Comparison of ENCODE assay signal across 9 mouse cellular contexts in the genomic region with DNA sequence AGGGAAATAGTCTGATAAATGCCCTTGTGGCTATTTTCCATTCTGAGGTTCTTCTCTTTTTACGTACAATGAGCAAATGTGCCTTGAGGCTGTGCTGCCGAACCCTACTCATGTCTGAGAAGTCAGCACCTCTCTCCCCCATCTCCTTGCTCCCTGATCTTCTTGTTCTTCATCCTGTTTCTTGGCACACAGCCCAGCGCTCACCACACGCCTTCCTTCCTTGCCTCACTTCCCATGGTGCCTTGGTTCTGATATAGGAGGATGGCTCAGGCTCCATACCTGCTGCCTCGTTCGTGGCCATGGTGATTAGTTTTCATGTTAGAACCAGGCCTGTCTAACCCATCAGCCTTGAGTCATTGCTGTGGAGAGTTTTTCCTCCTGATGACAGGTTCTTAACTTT.
"Had no signal": no experiment of that assay in that cellular context is flagged by ENCODE, and none has a peak within 500 bp of the region (broad histone marks: within the 10 kb centered on the region; RNA-seq: fewer than 3 reads in every experiment).

No protein-coding gene starts in this region.

- H3K9ac ChIP-seq: limb, embryonic 13.5 days; liver, embryonic 14.5 days; neural tube, embryonic 12.5 days had no signal

- H3K4me3 ChIP-seq: limb, embryonic 13.5 days; midbrain, embryonic 10.5 days; myocyte; neural tube, embryonic 12.5 days had no signal

- H3K4me2 ChIP-seq: limb, embryonic 13.5 days; neural tube, embryonic 12.5 days had no signal

- H3K27ac ChIP-seq: limb, embryonic 13.5 days; liver, embryonic 14.5 days; midbrain, embryonic 10.5 days; neural tube, embryonic 12.5 days; stomach, postnatal 0 days had no signal

- DNase-seq: layer of hippocampus, postnatal 36 days; lung, adult 18-20 months; midbrain, embryonic 14.5 days had no signal

- H3K4me1 ChIP-seq: limb, embryonic 13.5 days; midbrain, embryonic 10.5 days; neural tube, embryonic 12.5 days had no signal

- H3K27me3 ChIP-seq: limb, embryonic 13.5 days; neural tube, embryonic 12.5 days had no signal

- H3K9me3 ChIP-seq: limb, embryonic 13.5 days; midbrain, embryonic 10.5 days; neural tube, embryonic 12.5 days had no signal

- H3K36me3 ChIP-seq: limb, embryonic 13.5 days; midbrain, embryonic 10.5 days had no signal
